Mouse (Mus musculus) large intestine, adult 2 months (tissue): ENCODE measurements at regions not wholly inside any gene's neighbourhood (a gene's known extent, or its start where the extent isn't known, plus 50 kb on each side); places are given as distances from the start of the nearest gene placed in this dataset.

Experiments used
- DNase-seq: peaks from one replicate; pipeline ENCODE4 v3.0.0-alpha.2; 2012; ENCODE audit warnings: low read depth, low spot score
- WGBS: fragments of 180-500 bp; shearing (Covaris S2); methylation state at CpG from one replicate; pipeline ENCODE4 v1.1.7; 2018; 5-methylcytosine and 5-hydroxymethylcytosine counted together

DNA sequence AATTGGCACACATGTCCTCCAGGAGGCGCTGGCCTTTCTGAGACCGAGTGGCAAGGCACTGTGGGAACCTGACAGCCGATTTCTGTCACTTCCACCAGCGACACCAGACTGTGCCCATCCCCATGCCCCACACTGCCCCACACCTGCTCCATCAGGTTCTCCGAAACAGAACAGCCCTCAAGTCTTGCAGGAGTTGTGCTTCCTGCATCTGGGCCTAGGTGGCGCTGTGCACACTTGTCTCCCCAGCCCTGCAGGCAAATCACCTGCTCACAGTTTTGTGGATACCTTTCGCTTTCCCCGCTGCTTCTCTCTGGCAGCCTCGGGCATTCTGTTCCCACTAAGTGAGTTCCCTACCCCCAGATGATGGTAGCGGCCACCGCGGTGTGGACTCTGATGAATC, 112.9 kb upstream of the Wnt4 start:
- peak; percentile 56 for DNase-seq
- WGBS = 3% methylated on average over 12 of the region's 12 CpGs

DNA sequence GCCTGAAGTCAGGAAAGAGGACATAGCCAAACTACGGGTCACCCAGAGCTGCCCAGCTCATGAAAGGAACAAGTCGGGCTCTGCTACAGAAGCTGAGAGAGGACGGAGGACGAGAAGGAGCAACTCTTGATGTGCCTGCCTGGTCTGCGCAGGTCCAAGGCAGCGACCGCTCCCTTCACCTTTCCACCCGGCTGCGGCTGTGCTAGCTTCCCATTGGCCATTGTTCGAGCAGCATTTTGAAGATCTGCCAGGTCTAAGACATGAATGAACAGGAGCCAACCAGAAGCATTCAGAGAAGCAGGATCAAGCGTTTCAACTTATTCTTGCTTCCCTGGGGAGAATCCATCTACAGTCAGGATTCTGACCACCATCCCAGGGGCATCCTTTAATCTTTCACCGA, 113.3 kb upstream of the Wnt4 start:
- DNase-seq = no peak
- 44% methylated on average over 12 of the region's 12 CpGs for WGBS

DNA sequence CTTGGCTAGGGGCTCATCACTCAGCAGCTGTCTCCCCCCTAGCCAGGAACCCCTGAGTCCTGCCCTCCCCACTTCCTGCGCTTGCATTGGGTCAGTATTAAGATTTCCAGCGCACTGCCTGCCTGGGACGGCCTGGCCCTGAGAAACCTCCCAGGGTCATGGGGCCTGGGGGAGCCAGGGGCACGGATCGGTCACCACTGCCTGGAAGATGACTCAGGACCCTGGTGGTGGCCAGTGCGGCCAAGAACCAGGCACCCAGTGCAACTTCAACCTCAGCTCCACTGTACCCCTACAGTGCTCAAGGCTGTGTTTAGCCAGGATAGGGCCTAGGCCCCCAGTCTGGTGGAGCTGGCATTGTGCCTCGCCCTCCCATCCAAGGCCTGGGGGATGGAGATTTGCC, 111.9 kb upstream of the Zbtb40 start:
- 81% methylated on average over 7 of the region's 7 CpGs for WGBS
- no peak for DNase-seq

DNA sequence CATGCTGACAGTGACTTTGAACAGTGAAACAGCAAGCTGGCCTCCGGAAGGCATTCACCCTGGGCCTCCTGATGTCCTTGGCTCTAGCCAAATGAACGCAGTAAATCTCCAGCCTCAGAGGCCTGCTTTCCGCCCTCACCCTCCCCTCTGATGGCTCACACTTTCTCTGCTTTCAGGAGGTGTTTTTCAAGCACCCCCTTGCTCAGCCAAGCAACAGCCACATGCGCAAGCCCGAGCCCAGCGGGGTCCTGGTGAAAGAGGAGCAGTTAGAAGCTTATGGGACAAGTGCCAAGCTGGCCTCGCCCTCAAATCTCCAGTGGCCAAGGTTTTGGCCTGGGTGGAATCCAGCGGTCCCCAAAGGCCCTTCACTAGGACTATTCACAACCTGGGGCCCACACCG, 109.6 kb upstream of the Zbtb40 start:
- WGBS = 56% methylated on average over 9 of the region's 9 CpGs
- no peak for DNase-seq

DNA sequence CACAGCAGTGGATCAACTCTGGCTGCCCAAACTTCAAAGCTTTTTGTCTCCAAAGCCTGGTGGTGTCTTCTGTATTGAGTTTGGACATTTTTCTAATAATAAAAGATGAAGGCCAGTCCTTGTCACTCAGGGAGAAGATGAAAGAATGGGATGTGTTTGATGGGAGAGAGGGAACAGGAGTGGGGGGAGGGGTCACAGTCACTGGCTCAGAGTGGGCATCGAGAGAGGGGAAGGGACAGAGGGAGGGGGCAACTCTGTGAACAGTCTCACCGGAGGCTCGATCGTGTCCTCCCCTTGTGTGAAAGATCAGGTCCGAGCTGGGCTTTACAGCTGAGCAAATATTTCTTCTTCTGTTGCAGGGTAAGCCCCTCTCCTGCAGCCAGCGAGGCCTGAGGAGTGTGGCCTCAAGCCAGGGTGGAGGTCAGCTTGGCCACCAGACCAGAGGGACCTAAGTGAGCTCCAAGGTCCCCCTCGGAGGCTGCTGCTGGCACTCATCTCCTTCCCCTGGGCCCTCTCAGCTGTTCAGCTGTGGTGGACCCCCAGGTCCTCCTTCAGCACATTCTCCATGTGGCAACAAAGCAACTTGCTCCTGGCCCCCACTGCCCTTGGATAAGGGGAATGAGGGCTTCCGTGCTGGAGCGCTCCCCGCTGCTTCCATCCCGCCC, 108.0 kb upstream of the Zbtb40 start:
- WGBS = 51% methylated on average over 11 of the region's 11 CpGs
- no peak for DNase-seq

DNA sequence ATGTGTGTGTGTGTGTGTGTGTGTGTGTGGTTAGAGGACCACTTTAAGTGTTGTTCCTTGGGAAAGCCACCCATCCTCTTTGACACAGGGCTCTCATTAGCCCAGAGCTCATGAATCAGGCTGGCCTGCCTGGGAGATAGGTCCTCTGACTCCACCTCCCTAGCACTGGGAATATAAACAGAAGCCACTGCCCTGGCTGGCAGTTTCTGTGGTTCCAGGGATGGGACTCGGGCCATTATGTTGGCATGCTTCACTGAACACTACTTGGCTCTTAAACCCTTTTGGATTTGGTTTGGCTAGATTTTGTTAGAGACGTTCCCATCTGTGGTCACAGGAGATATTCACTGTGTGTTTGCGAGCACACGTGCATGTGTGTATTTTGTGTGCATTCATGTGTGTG, 100.2 kb upstream of the Zbtb40 start:
- 70% methylated on average over 4 of the region's 4 CpGs for WGBS
- no peak for DNase-seq

DNA sequence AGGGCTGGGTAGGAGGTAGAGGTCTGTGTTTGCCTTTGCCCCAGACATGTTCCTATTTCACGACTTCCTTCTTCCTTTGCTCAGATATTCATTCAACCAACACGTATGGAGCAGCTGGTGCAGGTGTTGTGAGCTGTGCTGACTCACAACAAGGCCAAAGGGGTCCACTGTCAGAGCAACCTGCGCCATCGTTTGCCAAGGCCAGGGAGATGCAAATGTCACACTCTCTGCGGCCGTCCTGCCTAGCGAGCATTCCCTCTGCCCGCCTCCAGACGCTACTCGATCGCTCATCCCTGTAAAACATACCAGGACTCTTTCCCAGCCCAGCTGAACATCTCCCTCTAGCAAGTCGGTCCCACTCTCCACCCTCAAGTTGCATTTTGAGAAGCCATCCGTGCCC, 99.2 kb upstream of the Zbtb40 start:
- WGBS = 74% methylated on average over 13 of the region's 13 CpGs
- DNase-seq = no peak

DNA sequence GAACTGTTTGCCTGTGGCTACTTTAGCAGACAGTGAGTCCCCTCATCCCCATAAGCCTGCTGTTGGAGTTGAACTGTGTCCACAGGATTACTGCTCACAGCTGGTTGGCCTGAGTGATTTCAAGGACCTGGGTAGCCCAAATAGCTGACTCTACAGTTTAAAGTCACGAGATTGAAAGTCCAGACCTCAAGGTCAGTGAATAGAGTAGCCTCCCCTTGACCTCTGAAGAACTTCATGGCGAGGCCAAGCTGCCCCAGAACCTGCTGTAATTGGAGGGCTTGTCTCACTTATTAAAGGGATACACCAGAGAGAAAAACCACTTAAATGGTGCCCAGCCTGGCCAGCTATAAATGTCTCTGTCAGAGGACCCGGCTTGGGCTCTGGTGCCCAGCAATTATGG, 97.7 kb upstream of the Zbtb40 start:
- DNase-seq = no peak
- WGBS = 54% methylated on average over 3 of the region's 3 CpGs

DNA sequence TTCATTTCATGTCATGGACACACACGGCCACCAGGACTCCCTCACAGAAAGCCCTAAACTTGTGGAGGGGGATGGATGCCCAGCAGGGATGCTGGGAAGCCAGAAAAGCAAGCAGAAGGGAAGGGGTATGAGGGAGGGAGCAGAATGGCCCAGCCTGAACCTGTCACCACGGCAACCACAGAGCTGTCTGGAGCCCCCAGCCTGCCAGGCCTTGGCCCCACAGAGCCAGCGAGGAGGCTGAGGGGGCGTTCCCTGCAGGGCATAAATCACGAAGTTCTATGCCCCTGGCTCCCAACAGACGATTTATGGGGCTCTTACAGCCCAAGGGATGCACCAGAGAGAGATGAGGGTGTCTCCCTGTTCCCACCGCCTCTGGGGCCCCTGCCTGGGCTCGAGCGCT, 93.7 kb upstream of the Zbtb40 start:
- WGBS = 17% methylated on average over 9 of the region's 9 CpGs
- no peak for DNase-seq

DNA sequence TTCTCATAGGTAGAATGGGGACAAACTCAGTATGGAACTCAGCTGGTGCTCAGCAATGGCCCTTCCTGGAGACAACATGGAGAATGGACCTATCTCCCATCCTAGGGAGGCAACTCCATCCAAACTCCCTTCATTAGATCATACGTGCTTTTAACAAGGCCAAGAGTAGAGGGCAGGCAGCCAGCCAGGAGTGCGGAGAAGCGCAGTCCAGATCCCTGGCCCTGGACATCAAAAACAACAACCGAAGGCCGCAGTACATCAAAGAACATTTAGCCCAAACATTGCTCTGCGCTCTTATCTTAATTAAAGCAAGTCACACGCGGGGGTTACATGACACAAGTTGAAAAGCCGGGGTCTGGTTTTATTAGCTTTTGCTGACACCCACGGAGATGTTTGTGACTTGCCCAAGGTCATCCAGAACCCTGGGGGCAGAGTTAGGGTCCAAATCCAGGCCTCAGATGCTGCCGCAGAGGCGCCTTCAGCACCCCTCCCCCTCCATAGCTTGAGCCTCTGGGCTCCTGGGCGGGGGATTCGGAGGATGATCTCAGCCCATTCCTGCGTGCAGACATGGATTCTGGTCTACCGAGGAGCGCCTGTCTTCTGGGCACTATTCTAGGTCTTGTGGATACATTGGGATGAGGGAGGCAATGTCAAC, 90.6 kb upstream of the Zbtb40 start:
- no peak for DNase-seq
- 70% methylated on average over 17 of the region's 17 CpGs for WGBS

DNA sequence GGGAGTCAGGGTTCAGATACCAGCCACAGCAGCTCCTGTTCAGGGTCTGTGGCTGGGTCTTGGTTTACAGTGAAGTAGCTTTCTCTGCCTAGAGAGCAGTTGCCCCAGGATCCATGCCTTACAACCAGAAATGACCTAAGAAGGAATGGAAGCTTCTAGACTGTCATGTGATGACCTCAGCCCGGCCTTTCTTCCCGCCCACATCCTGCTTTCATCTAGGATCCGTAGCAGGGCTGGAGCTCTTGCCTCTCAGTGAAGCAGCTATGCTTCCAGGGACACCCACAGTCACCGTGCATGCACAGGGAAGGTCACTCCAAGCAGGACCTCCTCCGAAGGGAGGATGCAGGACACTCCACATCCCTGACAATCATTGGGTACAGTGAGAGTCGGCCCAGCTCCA, 89.5 kb upstream of the Zbtb40 start:
- WGBS = 58% methylated on average over 6 of the region's 6 CpGs
- no peak for DNase-seq

DNA sequence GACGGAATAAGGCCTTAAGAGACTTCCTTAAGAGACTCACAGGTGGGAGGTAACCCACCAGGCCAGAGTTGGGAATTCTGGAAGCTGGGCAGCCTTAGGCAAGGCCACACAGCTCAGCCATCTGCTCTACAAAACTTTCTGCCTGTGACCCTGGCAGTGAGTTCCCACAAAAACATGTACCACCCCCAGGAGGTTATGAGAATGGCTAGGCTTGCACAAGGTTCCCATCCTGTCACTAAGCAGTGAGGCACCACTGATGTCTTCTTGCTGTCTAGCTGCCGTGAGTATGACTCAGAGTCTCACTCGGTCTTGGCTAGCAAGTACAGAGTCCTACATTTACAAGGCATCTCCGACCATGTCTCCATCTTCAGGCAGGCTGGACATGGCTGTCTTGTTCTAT, 87.7 kb upstream of the Zbtb40 start:
- WGBS = 55% methylated on average over 4 of the region's 4 CpGs
- no peak for DNase-seq

DNA sequence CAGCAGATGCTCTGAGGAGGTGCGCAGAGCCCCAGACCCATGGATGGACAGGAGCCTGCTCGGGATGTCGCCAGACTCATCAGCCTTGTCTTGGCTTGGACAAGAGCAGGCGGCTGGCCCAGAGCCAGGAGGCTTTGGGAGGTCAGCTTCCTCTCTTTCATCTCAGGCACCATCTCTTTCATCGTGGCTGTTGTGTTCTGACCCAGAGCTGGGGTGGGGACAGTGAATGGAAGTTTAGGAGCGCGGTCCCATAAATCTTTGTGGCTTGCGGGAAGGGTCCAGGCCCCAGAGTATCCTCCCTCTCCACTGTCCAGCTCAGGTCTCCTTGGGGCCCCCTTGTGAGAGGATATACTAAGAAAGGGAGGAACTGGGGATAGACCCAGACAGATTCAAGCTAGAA, 87.2 kb upstream of the Zbtb40 start:
- WGBS = 66% methylated on average over 8 of the region's 8 CpGs
- DNase-seq = no peak

DNA sequence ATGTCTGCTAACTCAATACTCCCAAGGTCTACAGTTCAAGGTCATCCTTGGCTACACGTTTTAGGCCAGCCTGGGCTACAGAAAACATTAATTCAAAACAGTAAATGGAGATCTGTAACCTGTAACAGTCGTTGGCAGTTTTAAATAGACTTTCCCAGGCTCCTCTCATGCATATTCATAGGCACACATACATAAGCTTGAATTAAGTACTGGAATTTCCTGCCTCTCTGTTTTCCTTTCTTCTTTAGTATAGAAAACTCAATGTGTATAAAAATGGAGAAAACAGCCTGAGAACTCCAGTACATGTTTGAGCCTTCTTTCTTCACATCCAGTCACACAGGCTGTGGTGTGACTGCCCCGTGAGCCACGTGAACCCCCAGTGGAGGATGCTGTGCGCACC, 86.0 kb upstream of the Zbtb40 start:
- no peak for DNase-seq
- 64% methylated on average over 5 of the region's 5 CpGs for WGBS

DNA sequence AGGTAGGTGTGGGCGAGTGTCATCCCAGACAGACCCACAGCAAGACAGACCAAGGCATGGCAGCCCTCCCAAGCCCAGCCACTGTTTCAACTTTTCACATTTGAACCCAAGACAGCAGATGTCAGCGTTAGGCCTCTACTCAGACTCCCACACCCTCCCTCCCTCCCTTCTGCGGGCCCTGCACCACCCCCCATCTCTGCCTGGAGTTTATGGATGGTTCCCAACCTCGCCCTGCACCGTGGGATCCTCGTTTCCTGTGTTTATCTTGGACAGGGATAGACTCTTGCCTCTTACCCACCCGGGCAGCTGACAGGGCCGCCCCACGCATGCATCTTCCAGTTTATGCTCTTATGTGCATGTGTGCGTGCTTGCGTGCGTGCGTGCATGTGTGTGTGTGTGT, 85.2 kb upstream of the Zbtb40 start:
- no peak for DNase-seq
- 15% methylated on average over 13 of the region's 13 CpGs for WGBS

DNA sequence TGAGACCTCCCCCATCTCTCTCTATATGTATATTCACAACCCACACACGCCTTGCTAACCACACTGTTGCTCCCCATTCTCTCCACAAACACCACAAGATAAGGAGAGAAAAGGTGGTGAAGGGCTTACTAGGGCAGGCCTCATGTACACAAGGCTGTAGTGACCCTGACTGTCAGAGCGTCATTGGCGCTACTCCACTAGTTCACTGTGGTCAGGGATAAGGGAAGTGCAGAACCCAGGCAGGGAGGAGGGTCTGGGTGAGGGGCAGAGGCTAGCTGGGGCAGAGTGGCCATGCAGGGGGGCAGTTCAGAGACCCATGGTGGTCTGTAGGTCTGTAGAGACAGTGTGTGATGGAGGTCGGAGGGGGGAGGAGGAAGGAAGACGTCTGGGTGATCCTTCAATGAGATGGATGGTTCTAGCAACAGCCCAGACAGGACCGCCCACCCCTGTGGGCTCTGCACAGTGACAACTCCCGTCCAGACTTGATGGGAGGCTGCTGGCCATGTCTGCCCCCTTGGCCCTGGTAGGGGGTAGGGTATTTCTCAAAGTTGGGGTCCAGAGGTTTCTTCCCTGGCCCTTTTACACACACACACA, 82.1 kb upstream of the Zbtb40 start:
- no peak for DNase-seq
- WGBS = 67% methylated on average over 7 of the region's 7 CpGs

DNA sequence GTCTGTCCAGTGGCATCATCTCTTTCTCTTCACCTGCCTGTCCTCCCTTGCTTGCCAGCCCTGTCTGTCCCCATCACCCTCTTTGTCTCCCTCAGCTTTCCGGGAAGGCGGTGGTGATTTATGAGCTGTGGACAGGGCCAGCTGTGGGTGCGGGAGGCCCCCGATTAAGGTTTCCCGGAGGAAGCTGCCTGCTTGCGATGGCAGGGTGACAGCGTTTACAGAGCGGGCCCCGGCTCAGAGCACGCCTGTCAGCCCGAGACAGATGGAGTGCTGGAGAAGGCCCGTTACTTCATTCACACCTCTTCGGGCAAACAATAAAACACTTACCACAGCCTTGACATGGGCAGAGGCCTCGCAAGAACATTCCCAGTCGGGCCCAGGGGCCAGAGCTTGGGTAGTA, 79.6 kb upstream of the Zbtb40 start:
- DNase-seq = no peak
- 11% methylated on average over 15 of the region's 15 CpGs for WGBS

DNA sequence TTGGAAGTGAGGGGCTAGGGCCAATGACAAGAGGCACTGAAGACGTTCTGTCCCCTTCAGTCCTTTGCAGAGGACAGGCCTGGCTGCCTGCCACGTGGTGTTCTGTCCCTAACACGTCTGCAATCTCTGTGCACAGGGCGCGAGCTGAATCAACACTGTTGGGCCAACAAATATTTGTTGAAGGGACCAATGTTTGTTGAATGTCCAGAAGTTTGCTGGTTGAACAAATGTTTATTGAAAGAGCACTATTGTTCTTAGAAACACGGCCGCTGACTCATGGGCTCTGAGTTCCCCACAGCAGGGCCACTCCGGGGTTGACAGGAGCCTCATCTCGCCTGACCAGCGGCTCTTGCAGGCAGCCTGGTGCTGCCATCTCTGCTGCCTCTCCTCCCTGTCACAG, 73.1 kb upstream of the Zbtb40 start:
- peak; percentile 14 for DNase-seq
- WGBS = 21% methylated on average over 10 of the region's 10 CpGs

DNA sequence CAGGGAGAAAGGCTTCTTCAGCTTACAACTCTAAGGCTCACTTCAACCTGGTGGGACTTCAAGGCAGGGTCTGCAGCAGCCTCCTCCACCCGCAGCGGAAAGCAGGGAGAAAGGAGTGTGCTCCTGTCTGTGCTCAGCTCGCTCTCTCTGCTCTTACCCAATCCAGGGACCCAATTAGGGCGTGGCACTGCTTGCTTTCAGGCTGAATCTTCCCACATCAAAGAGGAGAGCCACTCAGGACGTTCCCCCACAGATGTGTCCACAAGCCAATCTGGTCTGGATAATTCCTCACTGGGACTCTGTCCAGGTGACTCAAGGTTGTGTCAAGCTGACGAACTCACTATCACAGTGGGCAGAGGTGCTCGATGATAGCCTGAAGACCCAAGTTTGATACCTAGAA, 72.0 kb upstream of the Zbtb40 start:
- 26% methylated on average over 7 of the region's 7 CpGs for WGBS
- no peak for DNase-seq

DNA sequence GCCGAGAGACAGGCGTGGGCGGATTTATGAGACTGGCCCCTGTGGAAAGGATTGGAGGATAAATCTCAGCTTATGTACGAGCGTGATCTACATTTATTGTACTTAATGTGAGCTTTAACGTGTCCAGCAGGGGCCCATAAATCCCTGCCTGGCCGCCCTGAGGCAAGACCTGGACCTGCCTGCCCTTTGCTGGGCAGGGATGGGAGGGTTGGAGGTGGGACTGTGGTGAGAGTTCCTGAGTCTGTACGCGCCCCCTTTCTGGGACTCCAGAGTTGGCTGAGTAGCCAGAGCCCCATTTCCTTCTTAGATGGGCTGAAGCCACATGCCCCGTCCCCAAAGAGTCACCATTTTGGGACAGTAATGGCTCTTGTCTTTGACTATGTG, 69.7 kb upstream of the Zbtb40 start:
- WGBS = 15% methylated on average over 10 of the region's 10 CpGs

DNA sequence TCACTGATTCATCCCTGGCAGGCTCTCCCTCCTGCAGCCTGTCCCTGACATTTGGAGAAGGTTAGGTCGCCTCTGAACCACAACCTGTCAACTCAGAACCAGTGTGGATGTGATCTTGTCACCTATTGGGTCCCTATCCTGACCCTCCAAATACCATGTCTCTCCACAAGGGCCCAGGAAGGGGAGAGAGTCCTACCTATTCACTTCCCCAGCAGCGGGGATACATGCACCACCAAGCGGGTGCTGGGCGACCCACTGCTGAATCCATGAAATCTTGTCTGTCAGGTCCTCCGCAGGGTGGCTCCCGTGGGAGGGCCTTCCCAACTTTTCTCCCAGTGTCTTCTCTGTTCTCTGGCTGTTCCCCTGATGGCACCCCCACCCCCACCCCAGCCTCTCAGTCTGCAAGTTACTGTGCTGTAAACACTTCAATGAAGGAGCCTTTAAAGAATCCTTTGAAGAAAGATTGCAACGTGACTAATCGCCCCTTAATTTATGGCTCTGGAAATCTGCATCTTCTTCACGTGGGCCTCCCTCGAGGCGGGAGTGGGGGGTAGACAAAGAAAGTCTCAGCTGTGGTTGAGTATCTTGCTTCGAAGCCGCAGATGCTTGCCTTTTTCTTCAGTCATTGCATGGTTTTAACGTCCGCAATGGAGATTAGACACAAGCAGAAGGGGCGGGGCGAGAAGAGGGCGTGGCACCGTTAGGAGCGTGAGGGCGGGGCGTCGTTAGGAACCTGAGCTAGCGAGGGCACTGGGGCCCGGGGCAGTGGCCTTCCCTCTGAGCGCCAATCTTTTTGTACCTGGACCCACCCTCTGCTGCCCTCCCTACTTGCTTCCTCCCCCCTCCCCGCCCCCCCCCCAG, 69.1 kb upstream of the Zbtb40 start:
- WGBS = 5% methylated on average over 27 of the region's 27 CpGs
- peak; percentile 16 for DNase-seq

More for the DNA sequence above, 69.7 kb upstream of the Zbtb40 start:
- no peak for DNase-seq
